Mouse (Mus musculus) midbrain, embryonic 16.5 days (tissue): ENCODE measurements around the gene Il1r1. TPM values are rescaled to one million over a fixed set of nuclear protein-coding genes. Genes with fewer than 3 reads are reported as not detected.

Experiments
- ATAC-seq: fragments of 200-750 bp; cut with Nextera tagmentation; 2 replicates; pipeline ENCODE4 v1.8.0; 2017; ENCODE audit warnings: moderate TSS enrichment
- H3K27ac ChIP-seq: fragments of 300-500 bp; sonication (generic); 2 replicates; pipeline ENCODE4 v1.5.1; 2014; ENCODE audit warnings: mild to moderate bottlenecking, low read length, mixed read lengths
- H3K27me3 ChIP-seq: fragments of 300-500 bp; sonication (generic); 2 replicates; pipeline ENCODE4 v1.6.1; 2014; ENCODE audit warnings: low read depth, low read length, mixed read lengths; ENCODE audit not compliant: control insufficient read depth, insufficient read depth
- H3K36me3 ChIP-seq: fragments of 300-500 bp; sonication (generic); 2 replicates; pipeline ENCODE4 v1.6.1; 2014; ENCODE audit warnings: mild to moderate bottlenecking, low read length, moderate library complexity, mixed read lengths; ENCODE audit not compliant: control insufficient read depth, insufficient read depth
- H3K4me1 ChIP-seq: fragments of 300-500 bp; sonication (generic); 2 replicates; pipeline ENCODE4 v1.6.1; 2014; ENCODE audit warnings: mild to moderate bottlenecking, low read length, mixed read lengths; ENCODE audit not compliant: control insufficient read depth, insufficient read depth
- H3K4me2 ChIP-seq: fragments of 300-500 bp; sonication (generic); 2 replicates; pipeline ENCODE4 v1.6.1; 2014; ENCODE audit warnings: mild to moderate bottlenecking, low read length, mixed read lengths
- H3K4me3 ChIP-seq: fragments of 300-500 bp; sonication (generic); 2 replicates; pipeline ENCODE4 v1.5.1; 2014; ENCODE audit warnings: low read depth, mild to moderate bottlenecking, low read length, moderate library complexity, mixed read lengths
- H3K9ac ChIP-seq: fragments of 300-500 bp; sonication (generic); 2 replicates; pipeline ENCODE4 v1.6.1; 2014; ENCODE audit warnings: low read depth, low read length, mixed read lengths
- H3K9me3 ChIP-seq: fragments of 300-500 bp; sonication (generic); replicated peaks from 2 replicates; pipeline ENCODE4 v1.6.1; 2014; ENCODE audit warnings: mild to moderate bottlenecking, low read length, mixed read lengths; ENCODE audit not compliant: control insufficient read depth, poor library complexity, severe bottlenecking
- WGBS: fragments of 180-500 bp; shearing (Covaris S2); extraction: QIAGEN DNeasy Blood & Tissue Kit; methylation state at CpG from one replicate; pipeline ENCODE4 v1.1.7; 2014; 5-methylcytosine and 5-hydroxymethylcytosine counted together
- polyA plus RNA-seq: library from polyadenylated mRNA; unstranded; fragments of >200 nt; fragmentation: Nextera tagmentation; extraction: Ambion mirVana; gene quantifications from 2 replicates; pipeline ENCODE4 v1.2.1, GENCODE M21; 2015

The Il1r1 gene
- polyA plus RNA-seq, 1 experiment from 2014 or later = 0.72 TPM

DNA sequence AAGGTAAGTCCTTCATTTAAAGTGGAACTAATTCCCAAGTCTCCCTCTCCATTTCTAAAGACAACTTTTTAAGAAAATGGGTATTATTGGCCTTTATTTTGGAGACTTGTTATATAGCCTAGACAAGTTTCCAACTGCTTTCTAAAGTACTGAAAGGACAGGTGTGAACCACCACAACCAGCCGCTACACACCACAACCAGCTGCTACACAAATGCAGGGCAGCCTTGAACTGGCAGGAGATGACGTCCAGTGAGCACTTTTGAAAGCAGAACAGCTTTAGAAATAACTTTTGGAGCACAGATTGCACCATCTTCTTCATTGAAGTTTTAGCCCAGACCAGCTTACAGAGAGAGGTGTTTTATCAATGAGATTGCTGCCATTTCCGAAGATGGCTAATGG is 102.7 kb downstream of the Il1r1 start:
- Histone ChIP-seq H3K36me3 (no peaks in the 10 kb centered on the region), H3K27me3 (peaks cover 14% of the 10 kb centered on the region), H3K4me1 (peaks cover 12% of the 10 kb centered on the region; the same call in 1 of the 2 replicates), H3K4me3 (no peak overlapping the region), H3K9ac (no peak overlapping the region), H3K9me3 (no peaks in the 10 kb centered on the region), H3K4me2 (no peak overlapping the region), H3K27ac (no peak overlapping the region)
- no peak for ATAC-seq
- 88% methylated on average over 3 of the region's 3 CpGs for WGBS

DNA sequence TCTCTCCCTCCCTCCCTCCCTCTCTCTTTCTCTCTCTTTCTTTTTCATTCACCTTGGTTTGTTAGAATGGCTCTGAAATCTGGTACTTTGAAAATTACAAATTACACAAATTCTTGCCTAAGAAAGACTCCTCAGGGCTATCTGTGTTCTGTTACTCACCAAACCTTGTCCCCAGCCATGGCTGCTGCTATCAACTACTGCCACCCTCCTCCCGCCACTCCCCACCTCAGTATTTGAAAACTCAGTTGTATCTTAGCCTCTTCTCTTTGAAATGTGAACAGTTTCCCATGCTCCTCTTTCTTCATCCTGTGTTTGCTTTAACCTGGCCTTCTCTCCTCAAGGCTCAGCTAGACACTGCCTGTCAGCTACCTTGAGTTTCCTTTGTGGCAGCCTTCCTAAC is 104.6 kb downstream of the Il1r1 start:
- no peak overlapping the region for H3K27ac ChIP-seq
- no peak for ATAC-seq
- 86% methylated on average over 1 of the region's 1 CpGs for WGBS
- H3K36me3 ChIP-seq = no peaks in the 10 kb centered on the region
- H3K27me3 ChIP-seq = peaks cover 11% of the 10 kb centered on the region
- H3K4me1 ChIP-seq = peaks cover 12% of the 10 kb centered on the region; the same call in 1 of the 2 replicates
- no peaks in the 10 kb centered on the region for H3K9me3 ChIP-seq
- no peak overlapping the region for H3K9ac ChIP-seq
- no peak overlapping the region for H3K4me2 ChIP-seq
- H3K4me3 ChIP-seq = no peak overlapping the region

DNA sequence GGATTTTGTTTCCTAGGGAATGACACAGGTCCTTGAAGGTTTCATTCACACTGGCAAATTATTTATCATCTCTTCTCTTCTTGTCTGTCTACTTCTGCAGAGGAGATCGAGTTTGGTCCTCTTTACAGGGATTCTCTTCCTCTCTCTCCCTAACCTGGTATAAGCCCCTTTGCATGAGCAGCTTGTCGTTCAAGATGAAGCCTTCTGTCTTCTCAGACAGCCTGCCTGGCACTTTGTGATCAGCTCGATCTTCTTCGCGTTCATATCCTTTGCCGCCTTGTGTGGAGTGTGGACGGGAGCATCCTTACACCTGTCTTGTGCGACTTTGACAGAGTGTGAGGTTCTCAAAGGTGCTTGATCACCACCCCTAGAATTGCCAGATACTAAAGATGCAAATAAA is 105.3 kb downstream of the Il1r1 start:
- Histone ChIP-seq H3K4me2 (no peak overlapping the region), H3K9ac (no peak overlapping the region), H3K27me3 (peaks cover 11% of the 10 kb centered on the region), H3K4me1 (peaks cover 9% of the 10 kb centered on the region; the same call in 1 of the 2 replicates), H3K4me3 (no peak overlapping the region), H3K36me3 (no peaks in the 10 kb centered on the region), H3K9me3 (no peaks in the 10 kb centered on the region), H3K27ac (no peak overlapping the region)
- no peak for ATAC-seq
- 85% methylated on average over 8 of the region's 8 CpGs for WGBS

DNA sequence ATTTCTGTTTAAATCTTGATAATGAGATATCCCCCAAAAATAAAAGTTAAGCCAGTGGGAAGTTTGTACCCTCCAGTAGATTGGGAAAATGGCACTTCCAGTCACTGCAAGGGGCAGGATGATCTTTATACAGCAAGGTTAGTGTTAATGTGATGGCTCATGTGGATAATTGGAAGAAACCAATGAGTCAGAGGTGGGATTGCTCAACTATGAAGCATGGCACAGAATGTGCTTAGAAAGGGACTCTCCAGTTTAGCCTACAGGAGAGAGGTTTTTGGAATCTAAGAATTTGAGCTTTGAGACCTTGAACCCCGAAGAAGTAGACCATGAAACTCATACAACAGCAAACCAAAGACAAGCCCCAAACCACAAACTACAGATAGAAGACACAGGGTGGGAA is 114.5 kb downstream of the Il1r1 start:
- no peak overlapping the region for H3K4me3 ChIP-seq
- H3K4me1 ChIP-seq = no peaks in the 10 kb centered on the region
- no peak for ATAC-seq
- H3K9ac ChIP-seq = no peak overlapping the region
- H3K36me3 ChIP-seq = no peaks in the 10 kb centered on the region
- no peak overlapping the region for H3K27ac ChIP-seq
- no peak overlapping the region for H3K4me2 ChIP-seq
- no peaks in the 10 kb centered on the region for H3K9me3 ChIP-seq
- no peaks in the 10 kb centered on the region for H3K27me3 ChIP-seq
- WGBS = 96% methylated on average over 1 of the region's 1 CpGs

DNA sequence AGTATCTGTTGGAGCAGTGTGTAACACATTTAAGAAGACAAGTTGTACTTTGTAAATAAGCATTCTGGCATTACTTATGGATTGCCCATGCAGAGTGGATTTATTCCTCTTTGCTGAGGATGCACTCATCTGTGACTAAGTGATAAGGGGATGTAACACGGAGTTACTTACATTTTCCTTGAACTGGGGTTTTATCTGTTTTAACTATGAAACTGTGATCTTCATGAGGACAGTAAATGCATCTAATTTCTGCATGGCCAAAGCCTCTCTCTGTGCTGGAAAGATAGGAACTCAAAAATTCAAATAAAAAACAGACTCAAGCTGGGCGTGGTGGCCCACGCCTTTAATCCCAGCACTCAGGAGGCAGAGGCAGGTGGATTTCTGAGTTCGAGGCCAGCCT is 115.2 kb downstream of the Il1r1 start:
- no peaks in the 10 kb centered on the region for H3K27me3 ChIP-seq
- H3K36me3 ChIP-seq = no peaks in the 10 kb centered on the region
- H3K27ac ChIP-seq = no peak overlapping the region
- no peak overlapping the region for H3K4me2 ChIP-seq
- WGBS = 87% methylated on average over 4 of the region's 4 CpGs
- H3K9ac ChIP-seq = no peak overlapping the region
- H3K4me1 ChIP-seq = no peaks in the 10 kb centered on the region
- H3K9me3 ChIP-seq = no peaks in the 10 kb centered on the region
- ATAC-seq = no peak
- no peak overlapping the region for H3K4me3 ChIP-seq

DNA sequence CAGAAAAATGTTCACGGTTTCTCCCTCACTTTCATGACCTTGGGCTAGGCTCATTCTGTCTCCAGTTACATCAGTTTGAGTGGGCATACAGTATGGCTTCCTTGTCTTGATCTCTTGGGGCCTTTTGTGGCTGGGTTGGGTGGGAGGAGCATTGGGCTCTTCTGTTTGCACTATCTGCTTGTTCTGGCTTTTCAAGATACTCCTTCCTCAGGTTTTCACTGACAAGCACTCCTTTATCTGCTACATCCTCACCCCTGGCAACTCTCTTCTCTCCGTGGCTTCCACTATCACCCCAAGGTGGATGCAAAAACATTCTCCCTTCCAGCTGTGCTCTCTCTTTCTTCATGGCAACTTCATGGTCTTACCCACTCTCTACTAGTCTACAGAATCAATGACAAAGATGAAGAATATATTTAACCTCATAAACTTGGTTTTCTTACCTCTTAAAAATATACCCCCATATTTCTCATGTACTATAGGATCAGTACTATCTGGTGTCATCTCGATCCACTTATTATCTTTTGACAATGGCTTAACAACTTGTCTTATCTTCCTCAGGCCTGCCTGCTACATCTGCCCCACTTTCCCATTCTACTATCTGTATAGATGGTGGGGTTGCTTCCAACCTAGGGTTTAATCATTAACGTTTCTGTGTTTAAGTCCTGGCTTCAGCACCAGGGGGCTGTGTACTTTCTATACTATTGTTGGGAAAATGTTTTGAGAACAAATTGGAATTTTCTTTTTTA is 127.5 kb downstream of the Il1r1 start:
- Histone ChIP-seq H3K27ac (no peak overlapping the region), H3K4me1 (no peaks in the 10 kb centered on the region), H3K4me3 (no peak overlapping the region), H3K27me3 (no peaks in the 10 kb centered on the region), H3K36me3 (no peaks in the 10 kb centered on the region), H3K9me3 (no peaks in the 10 kb centered on the region), H3K4me2 (no peak overlapping the region), H3K9ac (no peak overlapping the region)
- no peak for ATAC-seq
- 85% methylated on average over 4 of the region's 4 CpGs for WGBS

DNA sequence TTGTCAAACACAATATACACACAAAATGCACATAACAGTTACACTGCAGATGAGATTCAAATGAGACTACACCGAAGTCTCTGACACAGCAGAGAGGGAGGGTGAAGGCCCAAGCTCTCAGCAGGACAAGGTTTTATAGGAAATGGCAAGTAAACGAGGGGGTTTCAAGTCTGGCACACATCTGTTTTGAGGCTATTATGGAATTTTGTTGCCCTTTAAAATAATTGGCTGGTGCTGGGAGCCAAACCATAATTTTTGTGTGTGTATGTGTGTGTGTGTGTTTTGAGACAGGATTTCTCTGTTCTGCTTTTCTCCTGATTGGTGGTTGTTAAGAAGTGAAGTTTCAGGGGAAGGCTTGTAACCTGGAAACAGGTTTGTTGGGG is 128.0 kb downstream of the Il1r1 start:
- Histone ChIP-seq H3K27me3 (no peaks in the 10 kb centered on the region), H3K9me3 (no peaks in the 10 kb centered on the region), H3K36me3 (no peaks in the 10 kb centered on the region), H3K4me3 (no peak overlapping the region), H3K4me1 (no peaks in the 10 kb centered on the region), H3K27ac (no peak overlapping the region), H3K9ac (no peak overlapping the region), H3K4me2 (no peak overlapping the region)
- no peak for ATAC-seq
- 76% methylated on average over 2 of the region's 2 CpGs for WGBS

DNA sequence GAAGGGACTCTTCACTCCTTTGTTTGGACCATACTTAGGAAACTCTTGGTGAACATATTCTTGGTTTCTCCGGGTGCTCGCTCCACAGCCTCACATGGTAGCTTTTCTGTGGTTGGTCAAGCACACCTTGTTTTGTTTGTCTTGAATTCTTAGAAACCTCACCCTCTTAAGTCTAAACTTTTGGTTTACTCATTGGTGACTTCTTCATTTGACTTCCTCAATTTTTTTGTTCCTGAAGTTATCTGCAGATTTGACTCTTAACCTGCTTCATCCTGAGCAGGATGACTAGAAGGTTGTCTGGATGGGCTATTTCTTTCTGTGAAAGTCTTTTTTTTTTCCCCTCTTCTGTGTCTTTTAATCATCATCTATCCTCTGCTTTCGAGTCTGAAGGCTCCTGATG is 129.8 kb downstream of the Il1r1 start:
- H3K4me3 ChIP-seq = no peak overlapping the region
- H3K9ac ChIP-seq = no peak overlapping the region
- H3K36me3 ChIP-seq = no peaks in the 10 kb centered on the region
- H3K27me3 ChIP-seq = no peaks in the 10 kb centered on the region
- H3K4me1 ChIP-seq = no peaks in the 10 kb centered on the region
- H3K27ac ChIP-seq = no peak overlapping the region
- no peaks in the 10 kb centered on the region for H3K9me3 ChIP-seq
- H3K4me2 ChIP-seq = no peak overlapping the region
- ATAC-seq = no peak
- WGBS = 88% methylated on average over 3 of the region's 3 CpGs

DNA sequence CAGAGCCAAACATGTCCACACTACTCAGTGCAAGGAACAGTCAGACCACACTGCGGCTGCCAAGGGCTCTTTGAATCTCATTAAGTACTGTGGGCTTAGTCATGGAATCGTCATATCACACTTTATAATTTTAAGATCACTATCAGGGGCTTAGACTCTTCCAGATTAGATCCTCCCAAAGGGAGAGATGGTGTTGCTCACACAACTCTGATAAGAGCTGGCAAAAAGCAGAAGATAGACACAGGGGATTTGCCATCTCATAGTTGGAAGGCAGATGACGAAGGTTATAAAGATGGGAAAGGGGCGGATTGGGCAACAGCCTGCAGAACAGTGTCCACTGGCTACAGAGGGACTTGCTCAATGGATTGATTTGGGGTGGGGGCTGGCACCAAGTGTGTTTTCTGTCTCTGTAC is 130.6 kb downstream of the Il1r1 start:
- Histone ChIP-seq H3K4me2 (no peak overlapping the region), H3K4me3 (no peak overlapping the region), H3K27me3 (no peaks in the 10 kb centered on the region), H3K9ac (no peak overlapping the region), H3K36me3 (no peaks in the 10 kb centered on the region), H3K4me1 (no peaks in the 10 kb centered on the region), H3K27ac (no peak overlapping the region), H3K9me3 (no peaks in the 10 kb centered on the region)
- no peak for ATAC-seq
- 91% methylated on average over 4 of the region's 4 CpGs for WGBS
